Mouse (Mus musculus) MEL (cell line): Measurements from ENCODE around the gene Necab3. TPM values are rescaled to one million over a fixed set of nuclear protein-coding genes. Genes with fewer than 3 reads are reported as not detected.

Experiments
- DNase-seq: peaks from one replicate; pipeline ENCODE4 v3.0.0; 2011; ENCODE audit warnings: low read depth, low spot score
- H3K27ac ChIP-seq: 2 replicates; pipeline ENCODE4 v1.5.1; 2012; ENCODE audit warnings: low read depth, mild to moderate bottlenecking, control low read depth, low read length, moderate library complexity; ENCODE audit not compliant: control insufficient read depth
- H3K27me3 ChIP-seq, 2 experiments: fragments of 150-350 bp in 1 of 2; sonication (generic) in 1 of 2; 2 replicates each; pipeline ENCODE4 v1.6.1; 2012; ENCODE audit warnings: low read length in 2 of 2, mild to moderate bottlenecking in 2 of 2, improper control_type of control experiment in 1 of 2, moderate library complexity in 1 of 2; ENCODE audit not compliant: insufficient read depth in 2 of 2, control insufficient read depth in 1 of 2
- H3K36me3 ChIP-seq, 2 experiments: 2 replicates each; pipeline ENCODE4 v1.6.1; 2012 to 2014; ENCODE audit warnings: low read length in 2 of 2, improper control_type of control experiment in 1 of 2, inconsistent platforms in 1 of 2, mild to moderate bottlenecking in 1 of 2; ENCODE audit not compliant: insufficient read depth in 2 of 2, control insufficient read depth in 1 of 2
- H3K4me1 ChIP-seq, 2 experiments: fragments of 150-350 bp in 1 of 2; sonication (generic) in 1 of 2; 2 replicates each; pipeline ENCODE4 v1.6.1; 2012; ENCODE audit warnings: low read length in 2 of 2, improper control_type of control experiment in 1 of 2, mild to moderate bottlenecking in 1 of 2; ENCODE audit not compliant: insufficient read depth in 2 of 2, control insufficient read depth in 1 of 2
- H3K4me3 ChIP-seq, 2 experiments: fragments of 150-350 bp in 1 of 2; sonication (generic) in 1 of 2; 2 replicates each; pipeline ENCODE4 v1.5.1; 2012; ENCODE audit warnings: low read depth in 2 of 2, low read length in 2 of 2, mild to moderate bottlenecking in 2 of 2, moderate library complexity in 2 of 2, control low read depth in 1 of 2, improper control_type of control experiment in 1 of 2; ENCODE audit not compliant: control insufficient read depth in 1 of 2, insufficient read depth in 1 of 2
- H3K79me2 ChIP-seq: 2 replicates; pipeline ENCODE4 v1.6.1; 2012; ENCODE audit warnings: mild to moderate bottlenecking, low read length, moderate library complexity; ENCODE audit not compliant: control insufficient read depth, poor library complexity, insufficient read depth
- H3K9ac ChIP-seq: 2 replicates; pipeline ENCODE4 v1.6.1; 2012; ENCODE audit warnings: low read depth, mild to moderate bottlenecking, control low read depth, low read length, moderate library complexity; ENCODE audit not compliant: control insufficient read depth, poor library complexity, severe bottlenecking
- H3K9me3 ChIP-seq: fragments of 150-350 bp; sonication (generic); replicated peaks from 2 replicates; pipeline ENCODE4 v1.6.1; 2012; ENCODE audit warnings: mild to moderate bottlenecking, low read length, improper control_type of control experiment, moderate library complexity; ENCODE audit not compliant: insufficient read depth
- BHLHE40 ChIP-seq: IDR thresholded peaks from 2 replicates; pipeline ENCODE4 v1.6.1; 2012; ENCODE audit warnings: low read depth, mild to moderate bottlenecking, inconsistent platforms, low read length, improper control_type of control experiment, borderline replicate concordance
- E2F4 ChIP-seq: IDR thresholded peaks from 2 replicates; pipeline ENCODE4 v1.6.1; 2011; ENCODE audit warnings: low read depth, low read length, improper control_type of control experiment, borderline replicate concordance
- KAT2A ChIP-seq: conservative IDR thresholded peaks from 2 replicates; pipeline ENCODE4 v1.6.1; 2012; ENCODE audit warnings: low read depth, low read length, improper control_type of control experiment, inconsistent platforms
- MAFK ChIP-seq: IDR thresholded peaks from 2 replicates; pipeline ENCODE4 v1.6.1; 2011; ENCODE audit warnings: low read depth, mild to moderate bottlenecking, low read length, improper control_type of control experiment, borderline replicate concordance
- MAX ChIP-seq: IDR thresholded peaks from 2 replicates; pipeline ENCODE4 v1.6.1; 2011; ENCODE audit warnings: low read length, improper control_type of control experiment
- MXI1 ChIP-seq: IDR thresholded peaks from 2 replicates; pipeline ENCODE4 v1.6.1; 2011; ENCODE audit warnings: mild to moderate bottlenecking, low read depth, low read length, improper control_type of control experiment
- MYB ChIP-seq: IDR thresholded peaks from 2 replicates; pipeline ENCODE4 v1.6.1; 2011; ENCODE audit warnings: mild to moderate bottlenecking, low read depth, low read length, improper control_type of control experiment
- POLR2A ChIP-seq, 2 experiments: IDR thresholded peaks; 2 replicates each; pipeline ENCODE4 v1.6.1; 2011 to 2012; ENCODE audit warnings: low read length in 2 of 2, mild to moderate bottlenecking in 2 of 2, control low read depth in 1 of 2, improper control_type of control experiment in 1 of 2, low read depth in 1 of 2, moderate library complexity in 1 of 2; ENCODE audit not compliant: control insufficient read depth in 1 of 2, insufficient read depth in 1 of 2, poor library complexity in 1 of 2
- POLR2AphosphoS5 ChIP-seq: IDR thresholded peaks from 2 replicates; pipeline ENCODE4 v1.6.1; 2012; ENCODE audit warnings: low read depth, borderline replicate concordance, mild to moderate bottlenecking, inconsistent platforms, low read length, moderate library complexity, mixed read lengths
- SMC3 ChIP-seq: IDR thresholded peaks from 2 replicates; pipeline ENCODE4 v1.6.1; 2011; ENCODE audit warnings: low read depth, low read length, improper control_type of control experiment
- TBP ChIP-seq: IDR thresholded peaks from 2 replicates; pipeline ENCODE4 v1.8.0; 2011; ENCODE audit warnings: low read depth, low read length, improper control_type of control experiment
- TCF12 ChIP-seq: IDR thresholded peaks from 2 replicates; pipeline ENCODE4 v1.6.1; 2014; ENCODE audit warnings: low read depth, mild to moderate bottlenecking, inconsistent platforms, low read length, improper control_type of control experiment, moderate library complexity
- UBTF ChIP-seq: IDR thresholded peaks from 2 replicates; pipeline ENCODE4 v1.6.1; 2012; ENCODE audit warnings: low read depth, mild to moderate bottlenecking, inconsistent platforms, low read length, improper control_type of control experiment, moderate library complexity, borderline replicate concordance; ENCODE audit not compliant: insufficient read depth
- USF1 ChIP-seq: IDR thresholded peaks from 2 replicates; pipeline ENCODE4 v1.6.1; 2014; ENCODE audit warnings: low read depth, mild to moderate bottlenecking, inconsistent platforms, low read length, improper control_type of control experiment, moderate library complexity
- ZMIZ1 ChIP-seq: IDR thresholded peaks from 2 replicates; pipeline ENCODE4 v1.6.1; 2012; ENCODE audit warnings: low read depth, mild to moderate bottlenecking, inconsistent platforms, low read length, improper control_type of control experiment, moderate library complexity
- polyA plus RNA-seq, 2 experiments: library from polyadenylated mRNA; stranded (reverse) in 1 of 2; unstranded in 1 of 2; fragments of >175 nt in 1 of 2; fragments of >200 nt in 1 of 2; gene quantifications; 2 replicates each; pipeline versions ENCODE4 v1.2.1 to v1.2.4; 2012; ENCODE audit warnings: low replicate concordance in 2 of 2, low read depth in 1 of 2; ENCODE audit not compliant: insufficient read length in 2 of 2, insufficient read depth in 1 of 2, missing spikeins in 1 of 2
- total RNA-seq: library from RNA; depleted of rRNA; stranded (reverse); fragments of 300-350 nt; gene quantifications from 2 replicates; pipeline ENCODE4 v1.2.3, GENCODE M21; 2012

Necab3 gene
- total and polyA plus RNA-seq, 3 experiments = 4.0 to 12.1 TPM; not detected in 1

- no peaks in the 10 kb centered on the region for H3K79me2 ChIP-seq
- H3K4me1 ChIP-seq = peaks cover 0 to 3% of the 10 kb centered on the region in 2 experiments; a peak in 2 of 4 replicates
- no peak for DNase-seq
- H3K9me3 ChIP-seq = no peaks in the 10 kb centered on the region
- no peaks in the 10 kb centered on the region for H3K27me3 ChIP-seq
- no peak overlapping the region for H3K27ac ChIP-seq
- H3K4me3 ChIP-seq = no peak overlapping the region
- peaks cover 0 to 1% of the 10 kb centered on the region in 2 experiments; a peak in 2 of 4 replicates for H3K36me3 ChIP-seq
- TF ChIP-seq TBP (no peak), POLR2A (IDR thresholded peaks at IDR 0.05; ENCODE audit: control insufficient read depth in 1 of 2, insufficient read depth in 1 of 2, low read depth in 1 of 2, low read length in 2 of 2, poor library complexity in 1 of 2) (no peak), TCF12 (no peak), E2F4 (no peak)
- H3K9ac ChIP-seq = no peak overlapping the region
Observed at GRCm38 (mm10) chr2:154577744-154578067, 19.0 kb upstream of the Necab3 start.

- no peak for DNase-seq
- no peak overlapping the region for H3K4me3 ChIP-seq
- no peaks in the 10 kb centered on the region for H3K9me3 ChIP-seq
- no peaks in the 10 kb centered on the region for H3K27me3 ChIP-seq
- no peak overlapping the region for H3K27ac ChIP-seq
- H3K36me3 ChIP-seq = no peaks in the 10 kb centered on the region
- TF ChIP-seq ZMIZ1 (no peak), POLR2AphosphoS5 (no peak), BHLHE40 (no peak), SMC3 (no peak), KAT2A (no peak), MYB (no peak), UBTF (no peak), USF1 (no peak), E2F4 (no peak), MAFK (no peak), MXI1 (no peak), MAX (no peak)
- H3K9ac ChIP-seq = no peak overlapping the region
- H3K4me1 ChIP-seq = no peaks in the 10 kb centered on the region; a peak in 1 of 4 replicates
- no peaks in the 10 kb centered on the region for H3K79me2 ChIP-seq
Observed at GRCm38 (mm10) chr2:154576876-154577743, 18.4 kb upstream of the Necab3 start.
